Mouse (Mus musculus) forebrain, embryonic 16.5 days (tissue): ENCODE measurements around the gene Scn4a. TPM values are rescaled to one million over a fixed set of nuclear protein-coding genes. Genes with fewer than 3 reads are reported as not detected.

Experiments used
- ATAC-seq: fragments of 200-750 bp; cut with Nextera tagmentation; 2 replicates; pipeline ENCODE4 v1.8.0; 2017; ENCODE audit warnings: mild to moderate bottlenecking, moderate library complexity
- H3K27ac ChIP-seq: fragments of 300-500 bp; sonication (generic); 2 replicates; pipeline ENCODE4 v1.5.1; 2014; ENCODE audit warnings: low read length, control low read depth
- H3K27me3 ChIP-seq: fragments of 300-500 bp; sonication (generic); replicated peaks from 2 replicates; pipeline ENCODE4 v1.6.1; 2014; ENCODE audit warnings: low read length; ENCODE audit not compliant: control insufficient read depth, insufficient read depth
- H3K36me3 ChIP-seq: fragments of 300-500 bp; sonication (generic); 2 replicates; pipeline ENCODE4 v1.6.1; 2014; ENCODE audit not compliant: control insufficient read depth, insufficient read depth
- H3K4me1 ChIP-seq: fragments of 300-500 bp; sonication (generic); replicated peaks from 2 replicates; pipeline ENCODE4 v1.6.1; 2014; ENCODE audit warnings: low read length; ENCODE audit not compliant: control insufficient read depth, insufficient read depth
- H3K4me2 ChIP-seq: fragments of 300-500 bp; sonication (generic); 2 replicates; pipeline ENCODE4 v1.6.1; 2014; ENCODE audit warnings: mild to moderate bottlenecking, low read length, control low read depth
- H3K4me3 ChIP-seq: fragments of 300-500 bp; sonication (generic); replicated peaks from 2 replicates; pipeline ENCODE4 v1.5.1; 2014; ENCODE audit warnings: mild to moderate bottlenecking, low read length, control low read depth
- H3K9ac ChIP-seq: fragments of 300-500 bp; sonication (generic); replicated peaks from 2 replicates; pipeline ENCODE4 v1.6.1; 2014; ENCODE audit warnings: low read depth, low read length, control low read depth
- H3K9me3 ChIP-seq: fragments of 300-500 bp; sonication (generic); 2 replicates; pipeline ENCODE4 v1.6.1; 2016; ENCODE audit warnings: low read length; ENCODE audit not compliant: control insufficient read depth
- WGBS: fragments of 180-500 bp; shearing (Covaris S2); extraction: QIAGEN DNeasy Blood & Tissue Kit; methylation state at CpG from one replicate; pipeline ENCODE4 v1.1.7; 2014; 5-methylcytosine and 5-hydroxymethylcytosine counted together
- polyA plus RNA-seq: library from polyadenylated mRNA; unstranded; fragments of >200 nt; fragmentation: Nextera tagmentation; extraction: Ambion mirVana; gene quantifications from 2 replicates; pipeline ENCODE4 v1.2.1, GENCODE M21; 2015

Gene Scn4a
- polyA plus RNA-seq, 1 experiment from 2014 or later, result 0.03 TPM

GRCm38 (mm10) chr11:106366316-106366715, 13.2 kb upstream of the Scn4a start:
- Histone ChIP-seq H3K4me1 (0 out of 2 replicates have a peak, but pooled peaks cover 3% of the 10 kb centered on the region), H3K9me3 (no peaks in the 10 kb centered on the region), H3K27me3 (no peaks in the 10 kb centered on the region), H3K9ac (no peak overlapping the region), H3K4me2 (no peak overlapping the region), H3K4me3 (no peak overlapping the region), H3K36me3 (no peaks in the 10 kb centered on the region), H3K27ac (no peak overlapping the region)
- WGBS, result 14% methylated on average over 3 of the region's 3 CpGs
- no peak for ATAC-seq

DNA sequence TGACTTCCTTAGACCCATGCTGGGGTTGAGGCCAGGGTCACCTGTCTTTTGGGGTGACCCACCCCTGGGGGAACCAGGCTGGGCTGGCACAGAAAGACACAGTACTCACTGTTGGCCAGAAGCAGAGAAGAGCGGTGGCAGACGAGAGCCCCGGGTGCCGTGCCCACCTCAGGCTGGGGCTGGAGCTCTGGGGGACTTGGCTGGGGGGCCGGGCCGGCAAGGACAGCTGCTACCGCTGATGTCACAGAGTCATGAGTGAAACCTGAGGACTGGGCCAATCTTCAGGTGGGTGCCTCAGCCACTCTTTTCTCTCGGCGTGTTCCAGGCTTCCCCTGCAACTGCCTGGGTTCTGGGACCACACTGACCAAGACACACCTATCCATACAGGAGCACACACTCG, 12.3 kb upstream of the Scn4a start, which contains the start of gene Prr29:
Gene Prr29, plus strand, starts transcription at position 107 of the 400 bp plus-strand sequence.
- Histone ChIP-seq H3K27ac (no peak within 1 kb of the TSS), H3K9ac (no peak within 1 kb of the TSS), H3K4me3 (no peak within 1 kb of the TSS), H3K4me2 (no peak within 1 kb of the TSS), H3K36me3 (no peaks in the 10 kb centered on the region), H3K27me3 (no peaks in the 10 kb centered on the region), H3K4me1 (0 out of 2 replicates have a peak, but pooled peaks cover 3% of the 10 kb centered on the region), H3K9me3 (no peaks in the 10 kb centered on the region)
- no peak for ATAC-seq
- WGBS, result 54% methylated on average over 10 of the region's 10 CpGs

DNA sequence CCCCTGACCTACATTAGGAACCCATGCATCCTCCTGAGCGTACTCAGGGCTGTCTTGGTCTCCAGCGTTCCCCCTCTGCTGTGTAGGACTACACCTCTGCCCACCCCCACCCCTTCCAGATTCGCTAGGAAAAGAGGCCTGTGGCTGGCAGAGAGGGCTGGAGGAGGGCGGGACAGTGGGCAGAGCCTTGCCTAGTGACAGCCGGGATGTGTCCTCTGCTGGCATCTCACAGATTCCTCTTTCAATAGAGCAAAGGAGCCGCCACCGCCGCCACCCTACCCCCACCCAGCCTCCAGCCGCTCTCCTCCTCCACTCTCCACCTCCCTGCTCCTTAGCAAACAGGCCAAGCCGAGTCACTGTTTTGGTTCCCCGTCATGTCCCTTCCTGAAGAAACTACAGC, 11.6 kb upstream of the Scn4a start:
- no peak overlapping the region for H3K27ac ChIP-seq
- H3K9me3 ChIP-seq, result no peaks in the 10 kb centered on the region
- no peak overlapping the region for H3K4me2 ChIP-seq
- no peak overlapping the region for H3K9ac ChIP-seq
- no peak overlapping the region for H3K4me3 ChIP-seq
- H3K36me3 ChIP-seq, result no peaks in the 10 kb centered on the region
- H3K27me3 ChIP-seq, result no peaks in the 10 kb centered on the region
- no peak for ATAC-seq
- H3K4me1 ChIP-seq, result 0 out of 2 replicates have a peak, but pooled peaks cover 3% of the 10 kb centered on the region
- 10% methylated on average over 11 of the region's 11 CpGs for WGBS

GRCm38 (mm10) chr11:106359350-106359749, 6.3 kb upstream of the Scn4a start:
- H3K4me2 ChIP-seq, result no peak overlapping the region
- H3K36me3 ChIP-seq, result no peaks in the 10 kb centered on the region
- 19% methylated on average over 5 of the region's 5 CpGs for WGBS
- H3K9ac ChIP-seq, result no peak overlapping the region
- H3K27me3 ChIP-seq, result no peaks in the 10 kb centered on the region
- no peaks in the 10 kb centered on the region for H3K4me1 ChIP-seq
- no peak for ATAC-seq
- no peaks in the 10 kb centered on the region for H3K9me3 ChIP-seq
- no peak overlapping the region for H3K27ac ChIP-seq
- H3K4me3 ChIP-seq, result no peak overlapping the region

DNA sequence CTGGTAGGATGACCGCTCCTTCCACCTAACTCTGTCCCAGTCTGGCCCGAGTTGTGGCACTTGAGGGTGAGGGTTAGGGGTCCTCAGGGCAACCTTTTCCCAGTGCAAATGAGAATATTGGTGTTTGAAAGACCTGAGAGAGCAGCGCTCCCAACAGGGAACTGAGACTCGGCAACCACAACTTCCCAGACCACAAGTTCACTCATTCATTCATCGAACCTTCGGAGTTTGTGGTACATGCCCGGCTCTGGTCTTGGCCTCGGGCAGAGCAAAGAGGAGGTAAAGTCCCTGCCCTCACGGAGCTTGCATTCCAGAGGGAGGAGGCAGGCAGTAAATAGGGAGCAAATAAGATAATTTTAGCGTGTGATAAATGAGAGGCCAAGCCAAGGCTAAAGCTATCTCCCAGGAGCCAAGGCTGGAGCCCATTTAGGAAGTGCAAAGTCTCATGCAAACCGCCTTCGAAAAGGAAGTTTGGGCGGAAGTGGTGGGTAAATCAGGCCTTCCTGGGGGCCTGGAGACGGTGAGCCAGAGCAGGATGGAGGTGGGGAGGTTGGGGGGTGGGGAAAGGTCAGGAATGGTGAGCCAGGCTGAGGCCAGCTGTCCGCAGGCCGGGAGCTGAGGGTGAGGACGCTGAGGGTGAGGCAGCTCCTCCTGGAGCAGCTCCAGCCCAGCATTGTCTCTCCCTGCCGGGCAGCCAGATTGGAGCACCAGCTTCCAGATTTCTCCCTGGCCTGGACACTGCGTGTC, 2.5 kb upstream of the Scn4a start:
- Histone ChIP-seq H3K4me2 (no peak overlapping the region), H3K4me1 (no peaks in the 10 kb centered on the region), H3K9ac (no peak overlapping the region), H3K27me3 (no peaks in the 10 kb centered on the region), H3K36me3 (no peaks in the 10 kb centered on the region), H3K27ac (no peak overlapping the region), H3K9me3 (no peaks in the 10 kb centered on the region), H3K4me3 (no peak overlapping the region)
- 81% methylated on average over 19 of the region's 19 CpGs for WGBS
- ATAC-seq, result no peak

DNA sequence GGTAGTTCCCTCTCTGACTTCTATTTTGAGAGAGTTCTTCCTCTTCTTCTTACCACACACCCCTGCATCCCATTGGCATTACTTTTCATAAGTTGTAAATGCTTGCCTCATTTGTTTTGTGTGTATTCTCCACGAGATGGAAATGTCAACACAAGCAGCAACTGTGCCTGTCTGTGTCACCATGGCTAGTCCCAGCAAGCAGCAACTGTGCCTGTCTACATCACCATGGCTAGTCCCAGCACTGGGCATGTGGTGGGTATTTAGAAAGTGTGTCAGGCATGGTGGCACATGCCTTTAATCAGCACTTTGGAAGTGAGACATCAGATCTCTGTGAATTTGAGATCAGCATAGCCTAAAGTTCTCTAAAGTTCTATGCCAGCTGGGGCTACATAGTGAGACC, 1.1 kb upstream of the Scn4a start:
- H3K27ac ChIP-seq, result no peak overlapping the region
- WGBS, result 55% methylated on average over 1 of the region's 1 CpGs
- no peaks in the 10 kb centered on the region for H3K4me1 ChIP-seq
- H3K36me3 ChIP-seq, result no peaks in the 10 kb centered on the region
- no peak overlapping the region for H3K4me2 ChIP-seq
- ATAC-seq, result no peak
- H3K4me3 ChIP-seq, result no peak overlapping the region
- H3K9ac ChIP-seq, result no peak overlapping the region
- H3K9me3 ChIP-seq, result no peaks in the 10 kb centered on the region
- no peaks in the 10 kb centered on the region for H3K27me3 ChIP-seq

DNA sequence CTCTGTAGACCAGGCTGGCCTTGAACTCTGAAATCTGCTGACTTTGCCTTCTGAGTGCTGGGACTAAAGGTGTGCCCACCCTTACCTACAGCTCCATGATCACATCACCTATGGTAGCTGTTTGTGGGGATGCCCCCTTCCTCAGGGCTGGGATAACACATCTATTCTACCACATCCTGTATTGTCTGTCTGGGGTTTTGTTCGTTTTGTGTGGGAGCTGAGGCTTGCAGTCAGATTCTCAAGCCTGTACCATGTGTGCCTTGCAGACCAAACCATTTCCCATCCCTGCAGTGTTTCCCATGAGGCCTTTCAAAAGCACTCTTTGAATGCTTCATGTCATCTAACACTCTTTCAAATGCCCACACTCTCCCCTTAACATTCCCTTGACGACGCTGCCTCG, 1.1 kb downstream of the Scn4a start:
- 82% methylated on average over 4 of the region's 4 CpGs for WGBS

GRCm38 (mm10) chr11:106351253-106351652, 1.8 kb downstream of the Scn4a start:
- no peak overlapping the region for H3K4me3 ChIP-seq
- WGBS, result 61% methylated on average over 3 of the region's 3 CpGs
- no peak for ATAC-seq

More for the DNA sequence above, 1.1 kb downstream of the Scn4a start:
- Histone ChIP-seq H3K36me3 (no peaks in the 10 kb centered on the region), H3K27me3 (no peaks in the 10 kb centered on the region), H3K4me3 (no peak overlapping the region), H3K9me3 (no peaks in the 10 kb centered on the region), H3K9ac (no peak overlapping the region), H3K27ac (no peak overlapping the region), H3K4me1 (no peaks in the 10 kb centered on the region), H3K4me2 (no peak overlapping the region)
- no peak for ATAC-seq

DNA sequence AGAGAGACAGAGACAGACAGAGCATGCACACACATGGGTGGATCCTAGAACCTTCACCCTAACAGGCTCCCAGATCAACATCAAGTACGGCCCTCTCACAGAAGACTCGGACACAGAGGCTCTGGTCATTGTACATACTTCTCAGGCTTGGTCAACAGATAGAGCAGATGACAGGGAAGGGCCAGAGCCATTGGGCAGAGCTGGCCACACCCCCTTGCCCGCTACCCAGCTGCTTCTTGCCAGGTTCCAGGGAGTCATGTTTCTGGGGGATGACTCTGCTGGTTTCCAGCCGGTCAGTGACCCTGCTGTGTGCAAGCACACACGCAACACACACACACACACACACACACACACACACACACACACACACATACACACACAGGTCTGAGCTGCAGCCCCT, 2.2 kb downstream of the Scn4a start:
- Histone ChIP-seq H3K36me3 (no peaks in the 10 kb centered on the region), H3K4me2 (no peak overlapping the region), H3K27ac (no peak overlapping the region), H3K4me1 (no peaks in the 10 kb centered on the region), H3K9ac (no peak overlapping the region), H3K4me3 (no peak overlapping the region), H3K27me3 (no peaks in the 10 kb centered on the region), H3K9me3 (no peaks in the 10 kb centered on the region)
- WGBS, result 67% methylated on average over 5 of the region's 5 CpGs
- no peak for ATAC-seq

More at GRCm38 (mm10) chr11:106351253-106351652, 1.8 kb downstream of the Scn4a start:
- Histone ChIP-seq H3K9ac (no peak overlapping the region), H3K4me2 (no peak overlapping the region), H3K36me3 (no peaks in the 10 kb centered on the region), H3K4me1 (no peaks in the 10 kb centered on the region), H3K27ac (no peak overlapping the region), H3K27me3 (no peaks in the 10 kb centered on the region), H3K9me3 (no peaks in the 10 kb centered on the region)
